Mouse (Mus musculus) liver, embryonic 15.5 days (tissue): Measurements from ENCODE around the gene Emc4. TPM values are rescaled to one million over a fixed set of nuclear protein-coding genes. Genes with fewer than 3 reads are reported as not detected.

Experiments
- ATAC-seq: fragments of 200-750 bp; cut with Nextera tagmentation; 2 replicates; pipeline ENCODE4 v1.8.0; 2017; ENCODE audit warnings: moderate number of reproducible peaks, mild to moderate bottlenecking, moderate library complexity; ENCODE audit not compliant: insufficient read depth
- H3K27ac ChIP-seq: fragments of 300-500 bp; sonication (generic); replicated peaks from 2 replicates; pipeline ENCODE4 v1.5.1; 2015; ENCODE audit warnings: mild to moderate bottlenecking, inconsistent platforms
- H3K27me3 ChIP-seq: fragments of 300-500 bp; sonication (generic); 2 replicates; pipeline ENCODE4 v1.6.1; 2015; ENCODE audit warnings: mild to moderate bottlenecking, inconsistent platforms
- H3K36me3 ChIP-seq: fragments of 300-500 bp; sonication (generic); replicated peaks from 2 replicates; pipeline ENCODE4 v1.6.1; 2015; ENCODE audit warnings: moderate library complexity, mild to moderate bottlenecking, inconsistent platforms
- H3K4me1 ChIP-seq: fragments of 300-500 bp; sonication (generic); replicated peaks from 2 replicates; pipeline ENCODE4 v1.6.1; 2015; ENCODE audit warnings: inconsistent platforms
- H3K4me2 ChIP-seq: fragments of 300-500 bp; sonication (generic); 2 replicates; pipeline ENCODE4 v1.6.1; 2015; ENCODE audit warnings: moderate library complexity, mild to moderate bottlenecking, inconsistent platforms
- H3K4me3 ChIP-seq: fragments of 300-500 bp; sonication (generic); replicated peaks from 2 replicates; pipeline ENCODE4 v1.5.1; 2015; ENCODE audit warnings: mild to moderate bottlenecking, inconsistent platforms
- H3K9ac ChIP-seq: fragments of 300-500 bp; sonication (generic); 2 replicates; pipeline ENCODE4 v1.6.1; 2015; ENCODE audit warnings: moderate library complexity, mild to moderate bottlenecking, inconsistent platforms
- H3K9me3 ChIP-seq: fragments of 300-500 bp; sonication (generic); replicated peaks from 2 replicates; pipeline ENCODE4 v1.6.1; 2016; ENCODE audit warnings: inconsistent platforms
- WGBS: fragments of 180-500 bp; shearing (Covaris S2); methylation state at CpG from one replicate; pipeline ENCODE4 v1.1.7; 2015; ENCODE audit warnings: mixed read lengths; ENCODE audit not compliant: insufficient replicate concordance; 5-methylcytosine and 5-hydroxymethylcytosine counted together
- polyA plus RNA-seq: library from polyadenylated mRNA; unstranded; fragments of >200 nt; fragmentation: Nextera tagmentation; extraction: Ambion mirVana; gene quantifications from 2 replicates; pipeline ENCODE4 v1.2.1, GENCODE M21; 2015

The Emc4 gene
- polyA plus RNA-seq, 1 experiment from 2014 or later, result 40.3 TPM

GRCm38 (mm10) chr2:112337211-112337610 lies 30.6 kb downstream of the Emc4 start:
- H3K4me2 ChIP-seq, result no peak overlapping the region
- no peak overlapping the region for H3K27ac ChIP-seq
- no peak for ATAC-seq
- H3K9me3 ChIP-seq, result no peaks in the 10 kb centered on the region
- H3K4me1 ChIP-seq, result peaks cover 6% of the 10 kb centered on the region
- 85% methylated on average over 6 of the region's 6 CpGs for WGBS
- H3K4me3 ChIP-seq, result no peak overlapping the region
- H3K36me3 ChIP-seq, result peaks cover 49% of the 10 kb centered on the region
- no peak overlapping the region for H3K9ac ChIP-seq
- H3K27me3 ChIP-seq, result no peaks in the 10 kb centered on the region

GRCm38 (mm10) chr2:112332051-112332898 lies 35.6 kb downstream of the Emc4 start:
- no peak overlapping the region for H3K4me3 ChIP-seq
- H3K27ac ChIP-seq, result no peak overlapping the region
- H3K4me1 ChIP-seq, result peaks cover 26% of the 10 kb centered on the region
- peaks cover 28% of the 10 kb centered on the region for H3K36me3 ChIP-seq
- ATAC-seq, result peak; percentile 58; the same call in 1 of the 2 replicates
- H3K9me3 ChIP-seq, result no peaks in the 10 kb centered on the region
- peak overlapping the region; percentile 21; the same call in 1 of the 2 replicates for H3K4me2 ChIP-seq
- 49% methylated on average over 4 of the region's 4 CpGs for WGBS
- no peaks in the 10 kb centered on the region for H3K27me3 ChIP-seq
- no peak overlapping the region for H3K9ac ChIP-seq

GRCm38 (mm10) chr2:112328069-112328777 lies 39.6 kb downstream of the Emc4 start:
- WGBS, result 61% methylated on average over 11 of the region's 11 CpGs
- Histone ChIP-seq H3K4me1 (peaks cover 26% of the 10 kb centered on the region), H3K9ac (no peak overlapping the region; the same call in 1 of the 2 replicates)

GRCm38 (mm10) chr2:112318905-112319304 lies 48.9 kb downstream of the Emc4 start:
- H3K4me2 ChIP-seq, result no peak overlapping the region
- H3K9ac ChIP-seq, result no peak overlapping the region
- H3K4me1 ChIP-seq, result no peaks in the 10 kb centered on the region
- WGBS, result 80% methylated on average over 7 of the region's 7 CpGs
- no peak overlapping the region for H3K27ac ChIP-seq
- no peaks in the 10 kb centered on the region for H3K36me3 ChIP-seq
- no peak overlapping the region for H3K4me3 ChIP-seq
- no peak for ATAC-seq
- H3K9me3 ChIP-seq, result no peaks in the 10 kb centered on the region
- no peaks in the 10 kb centered on the region for H3K27me3 ChIP-seq

More at GRCm38 (mm10) chr2:112328069-112328777, 39.6 kb downstream of the Emc4 start:
- Histone ChIP-seq H3K36me3 (no peaks in the 10 kb centered on the region), H3K4me2 (peak overlapping the region; percentile 18; the same call in 1 of the 2 replicates), H3K4me3 (no peak overlapping the region), H3K27ac (0 out of 2 replicates have a peak overlapping the region, but pooled peaks have one; percentile 4), H3K9me3 (no peaks in the 10 kb centered on the region), H3K27me3 (no peaks in the 10 kb centered on the region)
- peak; percentile 83 for ATAC-seq

- H3K4me2 ChIP-seq, result no peak overlapping the region
- no peaks in the 10 kb centered on the region for H3K9me3 ChIP-seq
- no peak overlapping the region for H3K4me3 ChIP-seq
- no peak overlapping the region for H3K9ac ChIP-seq
- 72% methylated on average over 2 of the region's 2 CpGs for WGBS
- no peak overlapping the region for H3K27ac ChIP-seq
- ATAC-seq, result no peak
- no peaks in the 10 kb centered on the region for H3K4me1 ChIP-seq
- no peaks in the 10 kb centered on the region for H3K27me3 ChIP-seq
- no peaks in the 10 kb centered on the region for H3K36me3 ChIP-seq
Measured at GRCm38 (mm10) chr2:112318227-112318626, 49.6 kb downstream of the Emc4 start.

- Histone ChIP-seq H3K4me2 (no peak overlapping the region), H3K4me3 (no peak overlapping the region), H3K36me3 (no peaks in the 10 kb centered on the region), H3K9me3 (no peaks in the 10 kb centered on the region), H3K27ac (no peak overlapping the region), H3K27me3 (no peaks in the 10 kb centered on the region), H3K4me1 (no peaks in the 10 kb centered on the region), H3K9ac (no peak overlapping the region)
- 84% methylated on average over 7 of the region's 7 CpGs for WGBS
- no peak for ATAC-seq
Measured at GRCm38 (mm10) chr2:112315638-112316037, 52.2 kb downstream of the Emc4 start.

Other genes starting within 250 kb of the Emc4 start
- not detected in 2 replicates for gene Olfr1316, start 233.1 kb downstream of the Emc4 start, polyA plus RNA-seq
- gene Olfr1317, start 227.7 kb downstream of the Emc4 start, polyA plus RNA-seq, result not detected in 2 replicates
- not detected in 2 replicates for gene Olfr1318, start 213.8 kb downstream of the Emc4 start, polyA plus RNA-seq
- 2.5 and 3.3 TPM in 2 replicates for gene Lpcat4, start 128.6 kb downstream of the Emc4 start, polyA plus RNA-seq
- gene Nutm1, start 108.7 kb downstream of the Emc4 start, polyA plus RNA-seq, result 0.02 TPM in 1 of 2 replicates, not detected in the other
- 106 and 122 TPM in 2 replicates for gene Nop10, start 106.1 kb downstream of the Emc4 start, polyA plus RNA-seq
- 3.8 and 4.4 TPM in 2 replicates for gene Slc12a6, start 102.2 kb downstream of the Emc4 start, polyA plus RNA-seq
- gene Gm21985, start 101.7 kb downstream of the Emc4 start, polyA plus RNA-seq, result not detected in 2 replicates
- gene Katnbl1, start 11.2 kb upstream of the Emc4 start, polyA plus RNA-seq, result 15.7 and 17.1 TPM in 2 replicates
- 12.9 and 13.4 TPM in 2 replicates for gene Emc7, start 87.0 kb upstream of the Emc4 start, polyA plus RNA-seq
- not detected in 2 replicates for gene Chrm5, start 112.7 kb upstream of the Emc4 start, polyA plus RNA-seq
- 5.0 and 5.7 TPM in 2 replicates for gene Aven, start 124.9 kb upstream of the Emc4 start, polyA plus RNA-seq